Mouse (Mus musculus) G1E (cell line): ENCODE measurements around the gene Pi16.

Source experiments
- CTCF ChIP-seq: IDR thresholded peaks from 2 replicates; pipeline ENCODE4 v1.5.1; 2012; ENCODE audit warnings: low read depth, low read length, inconsistent platforms, mixed read lengths
- TAL1 ChIP-seq: conservative IDR thresholded peaks from 2 replicates; pipeline ENCODE4 v1.6.1; 2012; ENCODE audit warnings: low read depth, low read length, inconsistent platforms, mixed read lengths

DNA sequence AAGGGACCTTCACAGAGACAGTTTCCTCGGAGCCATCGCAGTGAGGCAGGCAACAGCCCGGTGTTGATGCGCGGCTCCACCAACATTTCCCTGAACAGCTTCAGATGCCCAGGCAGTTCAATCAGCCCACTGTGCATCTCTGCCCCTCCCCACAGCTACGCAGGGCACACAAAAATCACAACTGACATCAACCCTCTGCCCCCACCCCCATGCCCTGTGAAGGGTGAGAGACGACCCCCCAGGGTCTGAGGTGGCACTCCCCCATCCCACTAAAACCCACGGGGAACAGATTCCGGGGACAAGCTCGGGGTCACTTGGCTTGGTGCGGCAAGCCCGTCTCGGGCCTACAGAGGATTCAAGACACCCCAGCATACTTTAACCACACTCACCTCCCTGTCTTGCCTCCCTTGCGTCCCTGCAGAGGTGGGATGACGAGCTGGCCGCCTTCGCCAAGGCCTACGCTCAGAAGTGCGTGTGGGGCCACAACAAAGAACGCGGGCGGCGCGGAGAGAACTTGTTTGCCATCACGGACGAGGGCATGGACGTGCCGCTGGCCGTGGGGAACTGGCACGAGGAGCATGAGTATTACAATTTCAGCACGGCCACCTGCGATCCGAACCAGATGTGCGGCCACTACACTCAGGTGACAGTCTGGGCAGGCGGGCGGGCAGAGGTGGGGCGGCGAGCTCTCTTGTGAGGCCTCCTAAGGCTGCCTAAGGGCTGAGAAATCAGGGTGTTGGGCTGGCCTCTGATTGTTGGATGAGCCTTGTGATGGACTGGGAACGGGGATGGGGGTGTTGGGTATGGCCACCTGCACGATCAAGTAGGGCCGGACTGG is 4.5 kb downstream of the Pi16 start:
- no peak for TF ChIP-seq CTCF
- no peak for TF ChIP-seq TAL1
